Mouse (Mus musculus) left cerebral cortex, postnatal 10 days (tissue): ENCODE data around the gene Arhgef39. TPM values are rescaled to one million over a fixed set of nuclear protein-coding genes. Genes with fewer than 3 reads are reported as not detected.

Source experiments
- DNase-seq, 2 experiments: peaks; one replicate each; pipeline ENCODE4 v3.0.0; 2021 to 2022; ENCODE audit warnings: low spot score in 2 of 2, mixed read lengths in 1 of 2; ENCODE audit errors: extremely low spot score in 1 of 2
- intact Hi-C: fragments of 180-260 bp; cut with DNase I; formaldehyde crosslinking; loops from one replicate; pipeline ENCODE4 v1.15.1; 2025
- total RNA-seq, 2 experiments: library from RNA; stranded (reverse); gene quantifications; 2 replicates each; pipeline ENCODE4 v1.2.3; 2021

Gene Arhgef39
- 1 to 10 TPM; 1.1 to 1.4 TPM for total RNA-seq

- intact Hi-C loops = no loop called here
- peak; percentile 59 to 91 for DNase-seq
Observed at GRCm38 (mm10) chr4:43499407-43500333, at the start of gene Arhgef39. TSS of gene Arhgef39 (minus strand) at chr4:43499695.

- no peak for DNase-seq
- intact Hi-C loops = no loop called here
Observed at GRCm38 (mm10) chr4:43549055-43549454, 49.6 kb upstream of the Arhgef39 start.

DNA sequence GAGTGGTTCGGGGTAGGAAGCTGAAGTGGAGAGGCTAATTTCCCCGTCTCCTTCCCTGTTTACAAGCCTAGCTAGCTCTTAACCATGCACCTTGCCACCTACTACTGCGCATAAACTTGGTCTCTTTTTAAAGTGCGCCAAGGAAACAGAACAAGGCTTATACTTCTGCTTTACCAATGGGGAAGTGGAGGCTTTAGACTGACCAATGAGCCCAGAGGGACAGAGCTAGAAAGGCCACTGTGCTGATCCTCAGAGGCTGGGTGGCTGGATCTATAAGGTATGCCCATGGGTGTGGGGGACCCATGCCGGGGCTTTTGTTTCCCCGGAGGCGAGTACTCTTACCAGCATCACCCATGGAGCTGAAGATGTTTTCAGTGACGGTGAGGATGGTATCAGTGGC, 47.7 kb upstream of the Arhgef39 start:
- no peak for DNase-seq
- intact Hi-C loops = no loop called here

- intact Hi-C loops = no loop called here
- peak in 1 of 2 experiments; percentile 61 for DNase-seq
Observed at GRCm38 (mm10) chr4:43546375-43547047, 47.0 kb upstream of the Arhgef39 start.

- DNase-seq = no peak
- intact Hi-C loops = no loop called here
Observed at GRCm38 (mm10) chr4:43542044-43542443, 42.5 kb upstream of the Arhgef39 start.

- peak in 1 of 2 experiments; percentile 47 for DNase-seq
- intact Hi-C loops = no loop called here
Observed at GRCm38 (mm10) chr4:43536031-43536430, 36.5 kb upstream of the Arhgef39 start.

- peak in 1 of 2 experiments; percentile 14 for DNase-seq
- intact Hi-C loops = no loop called here
Observed at GRCm38 (mm10) chr4:43535628-43536027, 36.1 kb upstream of the Arhgef39 start.

- intact Hi-C loops = no loop called here
- DNase-seq = peak in 1 of 2 experiments; percentile 20
Observed at GRCm38 (mm10) chr4:43533270-43533669, 33.8 kb upstream of the Arhgef39 start.

DNA sequence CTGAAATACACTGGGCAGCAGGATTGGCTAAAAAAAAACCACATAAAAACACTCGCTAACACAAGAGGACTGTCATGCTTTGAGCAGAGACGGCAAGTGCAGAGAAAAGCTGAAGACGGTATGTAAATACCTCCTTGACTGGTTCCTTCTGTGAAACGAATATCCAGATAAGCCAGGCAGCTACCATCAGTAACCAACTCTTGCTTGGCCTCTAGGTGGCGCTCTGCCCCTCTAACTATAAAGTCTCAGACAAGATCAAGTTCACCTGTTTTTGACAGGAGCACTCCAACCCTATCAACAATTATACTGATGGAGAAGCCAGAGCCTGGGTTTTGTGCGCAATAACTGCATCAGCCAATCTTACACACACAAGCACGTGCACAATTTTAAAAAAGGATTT, 31.1 kb upstream of the Arhgef39 start:
- peak; percentile 70 to 83 for DNase-seq
- intact Hi-C loops = no loop called here

GRCm38 (mm10) chr4:43530081-43530501, 30.6 kb upstream of the Arhgef39 start:
- DNase-seq = peak in 1 of 2 experiments; percentile 36
- intact Hi-C loops = no loop called here

DNA sequence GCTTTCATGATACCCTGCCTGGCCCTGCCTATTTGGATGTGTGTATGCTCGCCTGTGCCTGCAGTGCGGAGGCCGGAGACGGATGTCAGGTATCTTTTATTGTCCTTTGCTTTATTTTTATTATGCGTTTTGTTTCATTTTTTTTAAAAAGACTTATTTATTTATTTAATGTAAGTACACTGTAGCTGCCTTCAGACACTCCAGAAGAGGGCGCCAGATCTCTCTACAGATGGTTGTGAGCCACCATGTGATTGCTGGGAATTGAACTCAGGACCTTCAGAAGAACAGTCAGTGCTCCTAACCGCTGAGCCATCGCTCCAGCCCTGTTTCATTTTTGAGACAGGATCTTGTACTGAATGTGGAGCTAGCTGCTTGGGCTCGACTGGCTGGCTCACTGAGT, 29.0 kb upstream of the Arhgef39 start:
- intact Hi-C loops = loop anchor here (5.0 kb wide), 1 partner anchor 36 kb away; the partner anchor contains the start of gene Ccdc107
- DNase-seq = no peak

GRCm38 (mm10) chr4:43527880-43528279, 28.4 kb upstream of the Arhgef39 start:
- intact Hi-C loops = loop anchor here (5.0 kb wide), 1 partner anchor 36 kb away; the partner anchor contains the start of gene Ccdc107
- DNase-seq = no peak

DNA sequence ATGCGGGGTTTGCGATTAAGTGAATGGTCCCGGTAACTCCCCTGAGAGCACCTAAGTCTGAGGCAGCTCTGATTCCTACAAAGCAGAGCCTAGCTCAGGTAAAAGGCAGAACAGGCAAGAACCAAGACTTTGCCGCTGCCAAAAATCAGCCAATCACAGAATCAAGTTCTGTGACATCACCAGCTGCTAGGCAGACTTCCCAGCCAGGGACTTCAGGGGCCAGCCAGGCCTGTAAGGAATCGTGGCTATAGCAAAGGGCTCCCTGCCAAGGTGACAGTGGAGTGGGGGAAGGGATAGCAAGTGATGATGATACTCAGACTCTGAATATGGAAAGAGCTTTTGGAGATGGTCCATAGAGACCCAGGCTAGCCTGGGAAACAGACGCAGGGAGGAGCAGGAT, 20.5 kb upstream of the Arhgef39 start:
- peak; percentile 76 to 84 for DNase-seq
- intact Hi-C loops = no loop called here

DNA sequence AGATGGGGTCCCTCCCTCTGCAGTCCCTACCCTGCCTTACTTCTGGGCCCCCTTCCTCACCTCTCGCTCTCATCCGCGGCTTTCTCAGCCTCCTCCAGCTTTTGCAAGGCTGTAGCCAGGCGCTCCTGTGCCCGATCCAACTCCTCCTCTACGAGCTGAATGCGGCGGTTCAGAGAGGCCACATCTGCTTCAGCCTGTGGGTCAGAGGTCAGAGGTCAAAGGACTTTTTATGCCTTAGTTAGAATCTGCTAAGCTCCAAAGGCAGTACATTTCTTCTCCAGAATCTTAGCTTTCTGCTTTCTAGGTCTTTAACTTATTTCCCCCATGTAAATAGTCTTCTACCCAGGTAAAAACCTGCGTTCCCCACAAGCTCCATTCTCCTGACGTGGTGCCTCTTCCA, 20.1 kb upstream of the Arhgef39 start:
- DNase-seq = no peak
- intact Hi-C loops = no loop called here

- no peak for DNase-seq
- intact Hi-C loops = no loop called here
Observed at GRCm38 (mm10) chr4:43515764-43516708, 16.5 kb upstream of the Arhgef39 start.

DNA sequence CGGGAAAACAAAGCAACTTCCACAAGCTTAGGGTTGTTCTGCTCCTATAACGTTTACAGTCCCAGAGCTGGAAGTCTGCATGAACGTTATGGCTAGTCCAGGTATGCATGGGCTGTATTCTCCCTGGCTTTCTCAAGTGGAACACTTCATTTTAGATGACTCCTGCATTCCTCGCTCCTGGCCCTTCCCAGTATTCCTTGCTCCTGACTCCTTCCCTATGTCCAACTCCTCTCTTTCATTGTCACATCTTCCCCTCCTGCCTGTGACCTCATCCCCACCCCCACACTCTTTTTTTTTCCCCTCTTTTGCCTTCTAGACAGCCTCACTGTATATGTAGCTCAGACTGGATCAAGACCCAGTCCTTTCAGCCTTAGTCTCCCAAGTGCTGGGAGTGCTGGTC, 14.3 kb upstream of the Arhgef39 start:
- no peak for DNase-seq
- intact Hi-C loops = no loop called here

GRCm38 (mm10) chr4:43513300-43513699, 13.8 kb upstream of the Arhgef39 start:
- intact Hi-C loops = no loop called here
- no peak for DNase-seq

DNA sequence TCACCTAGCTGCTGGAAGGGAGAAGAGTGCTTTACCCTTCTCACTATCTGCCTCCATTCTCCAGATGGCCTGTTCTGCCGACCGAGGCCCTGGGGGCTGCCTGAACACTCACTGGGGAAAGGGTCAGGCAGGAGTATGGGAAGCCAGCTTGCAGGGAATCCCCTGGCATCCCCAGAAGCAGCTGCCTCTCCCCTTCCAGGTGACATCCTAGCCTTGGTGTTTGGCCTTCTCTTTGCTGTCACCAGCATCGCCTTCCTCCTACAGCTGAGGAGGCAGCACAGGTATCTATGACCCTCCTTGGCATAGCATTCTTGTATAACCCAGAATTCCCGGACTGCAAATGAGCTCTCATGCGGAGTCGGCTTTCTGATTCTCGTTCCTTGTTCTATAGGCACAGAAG, 13.2 kb upstream of the Arhgef39 start:
- DNase-seq = no peak
- intact Hi-C loops = no loop called here
